Mouse (Mus musculus) CH12.LX (cell line): ENCODE measurements at regions not wholly inside any gene's neighbourhood (a gene's known extent, or its start where the extent isn't known, plus 50 kb on each side); places are given as distances from the start of the nearest gene placed in this dataset.

Experiments
- BHLHE40 ChIP-seq: IDR thresholded peaks from 2 replicates; pipeline ENCODE4 v1.6.1; 2011; ENCODE audit warnings: mild to moderate bottlenecking, low read depth, low read length, improper control_type of control experiment
- CTCF ChIP-seq, 2 experiments: IDR thresholded peaks in 1 of 2; conservative IDR thresholded peaks in 1 of 2; 2 replicates each; pipeline ENCODE4 v1.5.1; 2011 to 2012; ENCODE audit warnings: low read depth in 2 of 2, low read length in 2 of 2, improper control_type of control experiment in 1 of 2, inconsistent platforms in 1 of 2, mild to moderate bottlenecking in 1 of 2, moderate library complexity in 1 of 2
- EP300 ChIP-seq: IDR thresholded peaks from 2 replicates; pipeline ENCODE4 v1.6.1; 2011; ENCODE audit warnings: low read length, improper control_type of control experiment
- MAX ChIP-seq: IDR thresholded peaks from 2 replicates; pipeline ENCODE4 v1.6.1; 2011; ENCODE audit warnings: low read length, improper control_type of control experiment
- POLR2A ChIP-seq: IDR thresholded peaks from 2 replicates; pipeline ENCODE4 v1.6.1; 2011; ENCODE audit warnings: low read depth, mild to moderate bottlenecking, improper control_type of control experiment, low read length
- POLR2AphosphoS2 ChIP-seq: IDR thresholded peaks from 2 replicates; pipeline ENCODE4 v1.6.1; 2011; ENCODE audit warnings: low read depth, low read length, improper control_type of control experiment
- SMC3 ChIP-seq: IDR thresholded peaks from 2 replicates; pipeline ENCODE4 v1.6.1; 2011; ENCODE audit warnings: low read depth, low read length, improper control_type of control experiment
- UBTF ChIP-seq: IDR thresholded peaks from 2 replicates; pipeline ENCODE4 v1.6.1; 2012; ENCODE audit warnings: low read depth, mild to moderate bottlenecking, inconsistent platforms, low read length, improper control_type of control experiment, moderate library complexity
- USF1 ChIP-seq: IDR thresholded peaks from 2 replicates; pipeline ENCODE4 v1.6.1; 2014; ENCODE audit warnings: low read depth, mild to moderate bottlenecking, inconsistent platforms, low read length, improper control_type of control experiment
- ZC3H11A ChIP-seq: IDR thresholded peaks from 2 replicates; pipeline ENCODE4 v1.6.1; 2012; ENCODE audit warnings: low read depth, mild to moderate bottlenecking, inconsistent platforms, low read length, improper control_type of control experiment

GRCm38 (mm10) chr13:107541635-107541955 lies 502.7 kb upstream of the Smim15 start:
- TF ChIP-seq CTCF (conservative IDR thresholded peaks at IDR 0.05 in 1 of 2, IDR thresholded peaks at IDR 0.05 in 1 of 2; ENCODE audit: low read depth in 2 of 2, low read length in 2 of 2) (no peak), UBTF (no peak), EP300 (no peak), POLR2A (no peak), BHLHE40 (no peak), SMC3 (no peak), ZC3H11A (no peak), POLR2AphosphoS2 (no peak), MAX (no peak), USF1 (no peak)
